Mouse (Mus musculus) E14TG2a.4 (cell line): Measurements from ENCODE around the gene Fam49a.

Experiments used
- H3K27me3 ChIP-seq: 2 replicates; pipeline ENCODE4 v1.6.1; 2014; ENCODE audit warnings: low read length, control low read depth; ENCODE audit not compliant: insufficient read depth
- H3K36me3 ChIP-seq: 2 replicates; pipeline ENCODE4 v1.6.1; 2014; ENCODE audit warnings: low read length, control low read depth; ENCODE audit not compliant: insufficient read depth
- H3K4me1 ChIP-seq: replicated peaks from 2 replicates; pipeline ENCODE4 v1.6.1; 2014; ENCODE audit warnings: low read depth, low read length, control low read depth
- H3K4me3 ChIP-seq: replicated peaks from 2 replicates; pipeline ENCODE4 v1.5.1; 2014; ENCODE audit warnings: mild to moderate bottlenecking, low read length
- H3K9me3 ChIP-seq: 2 replicates; pipeline ENCODE4 v1.6.1; 2014; ENCODE audit warnings: low read length, control low read depth
- CTCF ChIP-seq: conservative IDR thresholded peaks from 2 replicates; pipeline ENCODE4 v1.5.1; 2014; ENCODE audit warnings: low read length
- NANOG ChIP-seq: IDR thresholded peaks from 2 replicates; pipeline ENCODE4 v1.6.1; 2014; ENCODE audit warnings: borderline replicate concordance, low read length, mixed read lengths
- POU5F1 ChIP-seq: IDR thresholded peaks from 2 replicates; pipeline ENCODE4 v1.6.1; 2014; ENCODE audit warnings: low read length, borderline replicate concordance

Fam49a gene

GRCm38 (mm10) chr12:12333526-12334310, 71.8 kb downstream of the Fam49a start:
- Histone ChIP-seq H3K36me3 (no peaks in the 10 kb centered on the region), H3K27me3 (no peaks in the 10 kb centered on the region), H3K9me3 (no peaks in the 10 kb centered on the region), H3K4me3 (no peak overlapping the region), H3K4me1 (peaks cover 5% of the 10 kb centered on the region; the same call in 1 of the 2 replicates)
- TF ChIP-seq NANOG (no peak), CTCF (no peak), POU5F1 (no peak)

- Histone ChIP-seq H3K27me3 (no peaks in the 10 kb centered on the region), H3K36me3 (no peaks in the 10 kb centered on the region), H3K4me1 (peaks cover 5% of the 10 kb centered on the region; the same call in 1 of the 2 replicates), H3K4me3 (no peak overlapping the region), H3K9me3 (no peaks in the 10 kb centered on the region)
- TF ChIP-seq POU5F1: no peak
- no peak for TF ChIP-seq NANOG
- no peak for TF ChIP-seq CTCF
These were observed 72.5 kb downstream of the Fam49a start for GRCm38 (mm10) chr12:12334486-12334885.

DNA sequence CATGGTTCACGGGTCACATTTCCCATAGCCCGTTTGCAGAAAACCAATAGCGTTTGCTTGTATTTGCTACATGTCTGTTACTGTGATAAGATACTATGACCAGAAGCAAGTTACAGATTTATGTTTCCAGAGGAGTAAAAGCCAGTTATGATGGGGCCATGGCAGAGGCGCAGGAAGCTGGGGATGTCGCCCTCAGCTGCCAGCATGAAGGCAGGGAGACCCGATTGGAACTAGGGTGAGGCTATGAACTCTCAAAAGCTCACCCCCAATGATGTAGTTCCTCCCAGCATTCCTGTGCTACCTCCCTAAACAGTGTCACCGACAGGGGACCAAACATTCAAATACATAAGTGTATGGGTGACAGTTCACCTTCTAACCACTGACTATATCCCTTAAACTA, 73.6 kb downstream of the Fam49a start:
- H3K27me3 ChIP-seq: no peaks in the 10 kb centered on the region
- TF ChIP-seq CTCF (no peak), POU5F1 (no peak), NANOG (no peak)
- H3K4me3 ChIP-seq: no peak overlapping the region
- peaks cover 5% of the 10 kb centered on the region; the same call in 1 of the 2 replicates for H3K4me1 ChIP-seq
- no peaks in the 10 kb centered on the region for H3K9me3 ChIP-seq
- no peaks in the 10 kb centered on the region for H3K36me3 ChIP-seq

- Histone ChIP-seq H3K36me3 (no peaks in the 10 kb centered on the region), H3K27me3 (no peaks in the 10 kb centered on the region), H3K4me1 (peaks cover 5% of the 10 kb centered on the region; the same call in 1 of the 2 replicates), H3K4me3 (no peak overlapping the region), H3K9me3 (no peaks in the 10 kb centered on the region)
- TF ChIP-seq POU5F1 (no peak), CTCF (no peak), NANOG (no peak)
These were observed 75.4 kb downstream of the Fam49a start for GRCm38 (mm10) chr12:12337378-12337777.

DNA sequence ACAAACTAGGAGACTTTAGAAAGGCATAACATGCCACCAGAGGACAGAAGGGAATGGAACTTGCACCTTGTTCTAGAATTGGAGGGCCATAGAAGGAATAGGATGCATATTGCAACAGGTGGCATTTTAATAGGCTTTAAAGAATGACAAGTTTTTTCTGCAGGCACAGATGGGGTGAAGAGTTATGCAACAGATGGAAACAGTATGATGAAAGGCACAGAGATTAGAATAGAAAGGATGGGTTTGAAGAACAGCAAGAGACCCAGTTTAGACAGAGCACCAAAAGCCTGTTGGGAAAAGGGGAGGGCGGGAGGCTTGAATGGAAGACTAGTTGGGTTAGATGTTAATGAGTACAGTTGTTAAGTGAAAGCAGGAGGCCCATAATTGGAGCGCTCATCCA, 81.4 kb downstream of the Fam49a start:
- Histone ChIP-seq H3K4me1 (no peaks in the 10 kb centered on the region), H3K4me3 (no peak overlapping the region), H3K36me3 (no peaks in the 10 kb centered on the region), H3K9me3 (no peaks in the 10 kb centered on the region), H3K27me3 (no peaks in the 10 kb centered on the region)
- TF ChIP-seq CTCF: no peak
- no peak for TF ChIP-seq NANOG
- TF ChIP-seq POU5F1: no peak

DNA sequence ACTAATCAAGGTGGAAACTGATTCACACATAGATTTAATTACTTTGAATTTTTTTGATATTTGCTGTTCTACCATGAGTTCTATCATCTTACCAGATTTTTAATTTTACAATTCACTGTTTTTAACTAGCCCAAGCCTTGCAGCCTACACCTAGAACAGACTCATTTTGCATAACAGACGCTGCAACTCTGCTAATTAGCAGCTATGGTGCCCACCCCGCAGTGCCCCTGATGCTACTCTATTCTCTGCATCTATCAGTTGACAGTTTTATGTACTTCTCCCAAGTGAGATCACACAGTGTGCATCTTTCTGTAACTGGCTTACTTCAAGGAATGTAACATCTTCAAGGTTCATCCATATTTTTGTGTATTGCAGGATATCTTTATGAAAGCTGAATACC, 86.7 kb downstream of the Fam49a start:
- H3K4me3 ChIP-seq: no peak overlapping the region
- TF ChIP-seq POU5F1: no peak
- no peaks in the 10 kb centered on the region for H3K36me3 ChIP-seq
- peaks cover 6% of the 10 kb centered on the region; the same call in 1 of the 2 replicates for H3K4me1 ChIP-seq
- H3K27me3 ChIP-seq: no peaks in the 10 kb centered on the region
- no peaks in the 10 kb centered on the region for H3K9me3 ChIP-seq

DNA sequence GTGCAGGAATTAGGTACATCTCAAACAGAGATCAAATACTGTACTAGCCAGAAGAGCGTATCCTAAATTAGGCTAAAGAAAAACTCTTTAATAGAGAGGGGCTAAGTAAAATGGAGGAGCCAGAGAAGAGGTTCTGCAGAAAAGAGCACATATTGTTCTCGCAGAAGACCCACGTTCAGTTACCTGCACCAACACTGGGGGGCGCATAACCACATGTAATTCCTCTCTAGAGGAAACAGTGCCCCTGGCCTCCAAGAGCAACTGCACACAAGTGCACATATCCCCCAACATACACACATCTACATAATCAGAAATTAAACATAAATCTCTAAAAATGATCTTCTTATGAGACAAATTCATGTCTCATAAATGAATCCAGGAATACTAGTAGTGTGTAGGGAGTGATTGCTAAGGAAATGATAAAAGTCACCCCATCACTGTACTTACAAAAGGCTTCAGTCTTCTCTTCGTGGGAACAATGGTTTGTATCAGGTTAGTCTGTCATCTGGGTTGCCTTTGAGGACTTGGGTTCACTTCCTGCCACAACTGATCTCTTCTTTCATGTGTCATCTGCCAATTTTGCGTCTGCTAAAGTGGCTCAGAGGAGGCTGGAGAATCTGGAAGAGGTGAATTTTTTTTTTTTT, 87.8 kb downstream of the Fam49a start:
- TF ChIP-seq CTCF: peak; percentile 33; the same call in 1 of the 2 replicates
- TF ChIP-seq NANOG: no peak
- TF ChIP-seq POU5F1: no peak
- Histone ChIP-seq H3K9me3 (no peaks in the 10 kb centered on the region), H3K36me3 (no peaks in the 10 kb centered on the region), H3K4me3 (no peak overlapping the region), H3K27me3 (no peaks in the 10 kb centered on the region), H3K4me1 (peaks cover 6% of the 10 kb centered on the region; the same call in 1 of the 2 replicates)

- TF ChIP-seq NANOG (no peak), POU5F1 (no peak), CTCF (no peak)
- Histone ChIP-seq H3K4me1 (peaks cover 6% of the 10 kb centered on the region; the same call in 1 of the 2 replicates), H3K9me3 (no peaks in the 10 kb centered on the region), H3K36me3 (no peaks in the 10 kb centered on the region), H3K4me3 (no peak overlapping the region), H3K27me3 (no peaks in the 10 kb centered on the region)
These were observed 90.0 kb downstream of the Fam49a start for GRCm38 (mm10) chr12:12351816-12352552.
